Mouse (Mus musculus) ES-Bruce4 (cell line): ENCODE measurements at regions not wholly inside any gene's neighbourhood (a gene's known extent, or its start where the extent isn't known, plus 50 kb on each side); places are given as distances from the start of the nearest gene placed in this dataset.

ENCODE experiments used
- H3K27ac ChIP-seq: 2 replicates; pipeline ENCODE4 v1.5.1; 2012; ENCODE audit warnings: low read length, inconsistent platforms; ENCODE audit not compliant: insufficient read depth
- H3K27me3 ChIP-seq: 2 replicates; pipeline ENCODE4 v1.6.1; 2012; ENCODE audit warnings: mild to moderate bottlenecking, low read length, inconsistent platforms; ENCODE audit not compliant: control insufficient read depth, poor library complexity, insufficient read depth, severe bottlenecking
- H3K36me3 ChIP-seq: 2 replicates; pipeline ENCODE4 v1.6.1; 2012; ENCODE audit warnings: inconsistent platforms, mild to moderate bottlenecking, low read length, moderate library complexity; ENCODE audit not compliant: control insufficient read depth, poor library complexity, insufficient read depth, severe bottlenecking
- H3K4me1 ChIP-seq: one replicate; pipeline ENCODE4 v1.8.1; 2011; ENCODE audit warnings: low read length; ENCODE audit not compliant: control insufficient read depth, insufficient read depth
- H3K4me3 ChIP-seq: 2 replicates; pipeline ENCODE4 v1.5.1; 2011; ENCODE audit warnings: low read depth, mild to moderate bottlenecking, low read length
- H3K9ac ChIP-seq: 2 replicates; pipeline ENCODE4 v1.6.1; 2012; ENCODE audit warnings: low read depth, mild to moderate bottlenecking, inconsistent platforms; ENCODE audit not compliant: poor library complexity, severe bottlenecking
- H3K9me3 ChIP-seq: replicated peaks from 2 replicates; pipeline ENCODE4 v1.6.1; 2012; ENCODE audit warnings: mild to moderate bottlenecking, low read length, inconsistent platforms; ENCODE audit not compliant: control insufficient read depth, poor library complexity, insufficient read depth, severe bottlenecking
- CTCF ChIP-seq: IDR thresholded peaks from one replicate; pipeline ENCODE4 v1.8.1; 2011; ENCODE audit warnings: low read depth, low read length
- EP300 ChIP-seq: IDR thresholded peaks from 2 replicates; pipeline ENCODE4 v1.6.1; 2011; ENCODE audit warnings: low read depth, low read length; ENCODE audit not compliant: insufficient read depth
- POLR2A ChIP-seq: IDR thresholded peaks from one replicate; pipeline ENCODE4 v1.8.1; 2011; ENCODE audit warnings: low read length; ENCODE audit not compliant: insufficient read depth

- Histone ChIP-seq H3K36me3 (no peaks in the 10 kb centered on the region), H3K27me3 (no peaks in the 10 kb centered on the region), H3K4me3 (no peak overlapping the region), H3K9ac (no peak overlapping the region), H3K27ac (no peak overlapping the region), H3K4me1 (no peaks in the 10 kb centered on the region), H3K9me3 (no peaks in the 10 kb centered on the region)
- no peak for TF ChIP-seq EP300
- no peak for TF ChIP-seq POLR2A
- TF ChIP-seq CTCF, result no peak
Measured at GRCm38 (mm10) chr17:82583801-82584200, 631.3 kb upstream of the Pkdcc start.

GRCm38 (mm10) chr17:82533521-82533920 is 681.6 kb upstream of the Pkdcc start:
- TF ChIP-seq CTCF, result no peak
- TF ChIP-seq EP300, result no peak
- TF ChIP-seq POLR2A, result no peak
- Histone ChIP-seq H3K9ac (no peak overlapping the region), H3K4me1 (no peaks in the 10 kb centered on the region), H3K27ac (no peak overlapping the region), H3K27me3 (no peaks in the 10 kb centered on the region), H3K9me3 (no peaks in the 10 kb centered on the region), H3K4me3 (no peak overlapping the region), H3K36me3 (no peaks in the 10 kb centered on the region)

- Histone ChIP-seq H3K36me3 (no peaks in the 10 kb centered on the region), H3K4me1 (no peaks in the 10 kb centered on the region), H3K9me3 (no peaks in the 10 kb centered on the region), H3K4me3 (no peak overlapping the region), H3K9ac (no peak overlapping the region), H3K27me3 (no peaks in the 10 kb centered on the region), H3K27ac (no peak overlapping the region)
- TF ChIP-seq EP300 (no peak), CTCF (no peak), POLR2A (no peak)
Measured at GRCm38 (mm10) chr17:82518129-82518528, 697.0 kb upstream of the Pkdcc start.

- no peaks in the 10 kb centered on the region for H3K9me3 ChIP-seq
- H3K4me3 ChIP-seq, result no peak overlapping the region
- no peaks in the 10 kb centered on the region for H3K27me3 ChIP-seq
- TF ChIP-seq CTCF (no peak), EP300 (no peak), POLR2A (no peak)
- H3K36me3 ChIP-seq, result no peaks in the 10 kb centered on the region
- H3K27ac ChIP-seq, result no peak overlapping the region
- H3K9ac ChIP-seq, result no peak overlapping the region
- H3K4me1 ChIP-seq, result no peaks in the 10 kb centered on the region
Measured at GRCm38 (mm10) chr17:82516850-82517249, 698.2 kb upstream of the Pkdcc start.

GRCm38 (mm10) chr17:82513816-82514215 is 701.3 kb upstream of the Pkdcc start:
- Histone ChIP-seq H3K4me1 (no peaks in the 10 kb centered on the region), H3K27me3 (no peaks in the 10 kb centered on the region), H3K4me3 (no peak overlapping the region), H3K9me3 (no peaks in the 10 kb centered on the region), H3K27ac (no peak overlapping the region), H3K36me3 (no peaks in the 10 kb centered on the region), H3K9ac (no peak overlapping the region)
- no peak for TF ChIP-seq POLR2A

- Histone ChIP-seq H3K36me3 (no peaks in the 10 kb centered on the region), H3K9ac (no peak overlapping the region), H3K27me3 (no peaks in the 10 kb centered on the region), H3K4me3 (no peak overlapping the region), H3K4me1 (no peaks in the 10 kb centered on the region), H3K9me3 (no peaks in the 10 kb centered on the region), H3K27ac (no peak overlapping the region)
- TF ChIP-seq POLR2A (no peak), EP300 (no peak)
Measured at GRCm38 (mm10) chr17:82504291-82504690, 710.8 kb upstream of the Pkdcc start.

GRCm38 (mm10) chr17:82485544-82485943 is 729.5 kb upstream of the Pkdcc start:
- no peaks in the 10 kb centered on the region for H3K36me3 ChIP-seq
- H3K4me3 ChIP-seq, result no peak overlapping the region
- TF ChIP-seq EP300, result no peak
- no peak for TF ChIP-seq CTCF
- TF ChIP-seq POLR2A, result no peak

More at GRCm38 (mm10) chr17:82485544-82485943, 729.5 kb upstream of the Pkdcc start:
- no peaks in the 10 kb centered on the region for H3K9me3 ChIP-seq
- H3K4me1 ChIP-seq, result no peaks in the 10 kb centered on the region
- no peak overlapping the region for H3K9ac ChIP-seq
- H3K27me3 ChIP-seq, result no peaks in the 10 kb centered on the region
- H3K27ac ChIP-seq, result no peak overlapping the region
